Mouse (Mus musculus) adrenal gland, adult (tissue): Measurements from ENCODE around the gene Fam240a.

ENCODE experiments used
- DNase-seq, 2 experiments: peaks; one replicate each; pipeline ENCODE4 v3.0.0; 2022 to 2023; ENCODE audit warnings: low spot score in 1 of 2; ENCODE audit not compliant: inconsistent age in 2 of 2

Fam240a gene

DNA sequence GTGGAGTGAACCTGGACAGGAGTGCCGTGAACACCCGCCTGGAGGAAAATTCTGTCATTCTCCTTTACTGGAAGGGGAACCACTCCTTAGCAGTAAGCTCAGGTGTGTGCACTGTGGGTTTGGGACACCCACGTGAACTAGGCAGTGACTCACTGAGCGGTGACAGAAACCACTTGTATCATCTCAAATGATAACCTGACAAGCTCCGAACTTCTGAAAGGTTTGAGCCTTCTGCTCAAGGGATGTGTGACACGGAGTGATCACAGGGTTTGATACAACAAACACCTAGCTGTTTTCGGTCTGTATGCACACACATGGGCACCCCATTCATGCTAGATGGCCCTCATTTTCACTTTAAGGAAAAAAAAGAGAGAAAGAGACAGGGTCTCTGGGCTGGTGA is at the start of gene Fam240a:
TSS of gene Fam240a (minus strand) at position 76 of the 400 bp plus-strand sequence.
- DNase-seq, result no peak

DNA sequence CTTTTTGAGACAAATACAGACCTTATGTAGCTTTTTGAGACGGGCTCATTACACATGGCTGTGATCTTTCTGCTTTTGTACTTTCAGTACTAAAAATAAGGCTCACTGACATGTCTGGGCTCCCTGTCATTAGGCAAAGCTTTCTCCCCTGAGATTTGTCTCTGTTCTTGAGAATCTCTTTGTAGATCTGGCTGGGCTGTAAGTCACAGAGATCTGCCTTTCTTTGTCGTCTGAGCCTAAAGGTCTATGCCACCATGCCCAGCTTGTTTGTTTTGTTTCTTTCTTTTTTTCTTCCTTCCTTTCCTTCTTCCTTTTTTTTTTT is 49.2 kb upstream of the Fam240a start:
- DNase-seq, result no peak

DNA sequence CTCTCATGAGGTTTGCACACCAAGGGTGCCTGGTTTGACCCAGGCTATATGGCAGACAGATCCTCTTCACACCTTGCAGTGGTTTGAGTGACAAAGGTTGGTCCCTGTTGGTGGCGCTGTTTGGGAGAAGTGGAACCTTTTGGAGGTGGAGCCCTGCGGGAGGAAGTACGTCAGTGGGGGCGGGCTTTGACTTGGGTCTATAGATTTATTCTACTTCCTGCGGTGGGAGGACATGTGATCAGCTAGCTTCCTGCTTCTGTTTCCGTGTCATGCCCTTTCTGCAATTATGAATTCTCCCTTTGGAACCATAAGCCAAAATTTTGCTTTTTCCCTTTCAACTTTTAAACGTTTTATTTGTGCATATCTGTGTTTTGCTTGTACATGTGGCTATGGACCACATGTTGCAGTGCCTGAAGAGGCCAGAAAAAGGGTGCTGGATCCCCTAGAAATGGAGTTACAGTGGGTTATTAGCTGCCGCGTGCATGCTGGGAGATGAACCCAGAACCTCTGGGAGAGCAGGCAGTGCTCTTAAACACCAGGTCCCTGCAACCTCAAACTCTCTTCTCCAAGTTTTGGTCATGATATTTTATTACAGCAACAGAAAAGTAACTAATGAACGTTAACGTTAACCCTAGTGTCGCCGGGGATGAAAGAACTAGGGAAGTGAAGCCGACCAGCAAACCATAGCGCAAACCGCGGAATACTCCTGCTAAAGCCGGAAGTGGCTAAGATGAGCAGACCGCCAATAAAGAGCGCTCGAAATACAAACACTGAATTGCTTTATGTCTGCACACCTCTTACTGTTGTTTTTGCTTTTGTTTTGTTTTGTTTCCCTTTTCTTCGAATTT is 48.6 kb upstream of the Fam240a start:
- DNase-seq, result no peak

DNA sequence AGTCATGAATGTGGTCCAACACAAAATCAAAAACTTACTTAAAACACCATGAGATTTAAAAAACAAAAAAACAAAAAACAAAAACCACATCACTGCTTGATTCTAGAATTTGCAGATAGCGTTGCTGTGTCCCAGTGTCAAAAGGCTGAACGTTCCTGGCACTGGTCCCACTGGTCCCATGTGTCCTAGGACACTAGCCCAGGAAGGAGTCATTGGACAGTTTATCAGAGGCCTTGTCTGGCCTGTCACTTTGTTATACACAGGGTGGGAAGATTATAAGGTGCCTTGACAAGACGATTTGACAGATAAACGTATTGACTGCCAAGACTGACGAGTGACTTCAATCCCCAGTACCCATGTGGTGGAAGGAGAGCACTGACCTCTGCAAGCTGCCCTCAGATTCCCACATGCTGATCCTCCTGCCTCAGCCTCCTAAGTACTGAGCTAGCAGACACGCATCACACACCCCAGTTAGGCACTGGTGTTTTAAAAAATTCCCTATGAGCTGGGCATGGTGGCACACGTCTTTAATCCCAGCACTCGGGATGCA is 47.0 kb upstream of the Fam240a start:
- DNase-seq, result peak in 1 of 2 experiments; percentile 53

DNA sequence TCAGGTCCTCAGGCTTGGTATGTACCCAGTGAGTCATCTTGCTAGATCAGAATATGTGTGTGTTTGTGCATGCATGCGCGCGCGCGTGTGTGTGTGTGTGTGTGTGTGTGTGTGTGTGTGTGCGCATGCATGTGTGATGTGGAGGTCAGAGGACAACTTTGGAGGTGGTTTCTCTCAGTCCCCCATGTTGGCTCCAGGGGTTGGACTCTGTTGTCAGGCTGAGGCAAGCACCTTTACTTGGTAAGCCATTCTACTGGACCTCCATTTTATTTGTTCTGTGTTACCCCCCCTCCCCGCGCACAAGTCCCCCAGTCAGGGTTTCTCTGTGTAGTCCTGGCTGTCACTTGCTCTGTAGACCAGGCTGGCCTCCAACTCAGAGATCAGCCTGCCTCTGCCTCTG is 44.7 kb upstream of the Fam240a start:
- no peak for DNase-seq

DNA sequence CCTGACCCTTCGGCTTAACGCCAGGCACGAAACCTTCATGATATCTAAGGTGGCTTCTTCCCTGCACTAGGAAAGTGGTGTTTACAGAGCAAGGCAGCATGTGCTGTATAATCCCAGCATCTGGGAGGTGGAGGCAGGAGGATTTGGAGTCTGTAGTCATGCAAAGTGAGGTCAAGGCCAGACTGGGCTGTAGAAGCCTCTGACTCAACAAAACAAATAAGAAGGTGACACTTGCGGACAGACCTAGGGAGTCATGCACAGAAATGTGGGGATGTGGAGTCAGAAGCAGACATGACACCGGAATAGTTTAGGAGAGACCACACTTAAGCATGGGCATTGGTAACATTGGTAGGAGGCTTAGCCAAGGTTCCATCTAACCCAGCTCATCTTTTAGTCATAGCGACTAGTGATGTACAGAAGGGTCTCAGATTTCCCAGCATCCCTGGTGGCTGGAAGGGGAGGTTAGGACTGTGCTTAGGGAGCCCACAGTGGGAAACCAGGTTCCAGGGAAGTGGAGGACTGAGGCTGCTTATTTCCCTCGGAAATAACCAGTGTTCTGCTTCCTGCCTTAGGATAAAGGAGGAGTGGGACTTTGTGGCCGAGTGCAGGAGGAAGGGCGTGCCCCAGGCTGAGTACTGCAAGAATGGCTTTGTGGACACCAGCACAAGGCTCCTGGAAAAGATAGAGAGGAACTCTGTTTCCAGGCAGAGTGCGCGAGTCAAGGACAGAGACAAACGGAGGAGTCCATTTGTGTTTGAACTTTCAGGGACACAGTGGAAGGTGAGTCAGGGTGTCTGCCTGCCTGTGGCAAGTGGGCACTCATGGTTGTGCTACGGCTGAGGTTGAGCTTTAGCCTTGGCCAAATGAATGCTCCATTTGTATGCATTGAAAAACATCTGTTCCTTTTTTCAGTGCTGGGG is 43.8 kb upstream of the Fam240a start:
- DNase-seq, result peak; percentile 79 to 90

DNA sequence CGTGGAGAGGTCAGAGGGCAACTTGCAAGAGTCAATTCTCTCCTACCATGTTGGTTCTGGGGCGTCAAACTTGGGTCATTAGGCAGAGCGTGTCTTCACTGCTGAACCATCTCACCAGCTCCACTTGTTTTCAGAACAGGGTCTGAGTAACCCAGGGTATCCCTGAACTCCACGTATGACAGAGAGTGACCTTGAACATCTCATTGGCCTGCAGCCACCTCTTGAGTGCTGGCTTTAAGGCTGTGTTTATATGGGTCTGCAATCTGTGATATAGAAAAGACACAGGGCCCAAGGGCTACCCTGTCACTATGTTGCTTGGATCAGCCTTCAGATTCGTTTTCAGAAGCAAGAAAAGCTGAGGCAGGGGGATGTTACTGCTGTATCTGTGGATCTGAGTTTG is 43.0 kb upstream of the Fam240a start:
- peak in 1 of 2 experiments; percentile 64 for DNase-seq

DNA sequence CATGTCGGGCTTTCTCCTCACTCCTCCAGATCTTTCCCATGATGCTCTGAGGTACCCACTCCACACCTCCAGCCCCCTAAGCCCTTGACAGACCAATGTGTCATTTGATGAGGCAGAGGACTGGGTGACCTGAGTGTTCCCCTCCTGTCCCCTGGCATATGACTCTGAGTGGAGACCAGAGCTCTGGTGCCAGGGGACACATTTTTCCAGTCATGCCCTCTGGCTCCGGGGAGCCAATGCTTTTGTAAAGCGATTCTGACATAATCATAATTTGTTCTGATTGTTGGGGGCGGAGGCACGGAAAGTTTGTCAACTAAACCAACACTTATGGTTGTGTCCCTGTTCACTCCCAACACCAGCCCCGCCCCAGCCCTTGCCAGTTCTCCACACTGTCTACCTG is 39.3 kb upstream of the Fam240a start:
- no peak for DNase-seq

DNA sequence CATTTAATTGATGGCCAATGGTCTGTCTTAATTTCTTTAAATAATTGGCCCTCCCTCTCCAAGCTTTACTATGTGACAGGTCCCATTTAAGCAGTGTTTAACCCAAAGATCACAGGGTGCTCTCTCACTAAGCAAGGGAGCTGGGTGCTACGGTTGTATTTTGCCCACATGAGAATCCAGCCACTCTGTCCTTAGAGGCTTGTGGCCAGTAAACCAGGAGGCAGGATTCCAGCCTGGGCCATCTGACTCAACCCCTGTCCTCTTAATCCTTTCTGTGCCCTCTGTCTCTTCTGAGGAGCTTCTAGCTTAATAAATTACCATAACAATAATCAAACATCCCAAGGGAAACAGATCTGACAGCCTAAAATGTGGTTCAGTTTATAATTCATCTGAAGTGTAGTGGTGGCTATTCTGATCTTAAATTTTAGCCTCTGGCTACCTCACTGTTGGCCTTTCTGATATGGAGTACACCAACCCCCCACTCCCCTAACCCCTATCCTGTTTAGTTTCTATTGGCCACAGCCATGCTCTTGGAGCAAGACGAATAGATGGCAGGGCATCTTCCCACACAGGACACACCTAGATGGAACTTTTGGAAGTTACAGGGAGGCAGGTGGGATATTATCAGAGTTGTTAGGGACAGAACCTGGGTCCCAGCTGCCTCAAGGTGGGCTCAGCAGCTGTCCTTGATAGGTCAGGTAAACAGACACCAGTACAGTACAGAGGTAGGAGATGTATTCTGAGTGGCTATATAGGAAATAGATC is 38.2 kb upstream of the Fam240a start:
- peak in 1 of 2 experiments; percentile 59 for DNase-seq

DNA sequence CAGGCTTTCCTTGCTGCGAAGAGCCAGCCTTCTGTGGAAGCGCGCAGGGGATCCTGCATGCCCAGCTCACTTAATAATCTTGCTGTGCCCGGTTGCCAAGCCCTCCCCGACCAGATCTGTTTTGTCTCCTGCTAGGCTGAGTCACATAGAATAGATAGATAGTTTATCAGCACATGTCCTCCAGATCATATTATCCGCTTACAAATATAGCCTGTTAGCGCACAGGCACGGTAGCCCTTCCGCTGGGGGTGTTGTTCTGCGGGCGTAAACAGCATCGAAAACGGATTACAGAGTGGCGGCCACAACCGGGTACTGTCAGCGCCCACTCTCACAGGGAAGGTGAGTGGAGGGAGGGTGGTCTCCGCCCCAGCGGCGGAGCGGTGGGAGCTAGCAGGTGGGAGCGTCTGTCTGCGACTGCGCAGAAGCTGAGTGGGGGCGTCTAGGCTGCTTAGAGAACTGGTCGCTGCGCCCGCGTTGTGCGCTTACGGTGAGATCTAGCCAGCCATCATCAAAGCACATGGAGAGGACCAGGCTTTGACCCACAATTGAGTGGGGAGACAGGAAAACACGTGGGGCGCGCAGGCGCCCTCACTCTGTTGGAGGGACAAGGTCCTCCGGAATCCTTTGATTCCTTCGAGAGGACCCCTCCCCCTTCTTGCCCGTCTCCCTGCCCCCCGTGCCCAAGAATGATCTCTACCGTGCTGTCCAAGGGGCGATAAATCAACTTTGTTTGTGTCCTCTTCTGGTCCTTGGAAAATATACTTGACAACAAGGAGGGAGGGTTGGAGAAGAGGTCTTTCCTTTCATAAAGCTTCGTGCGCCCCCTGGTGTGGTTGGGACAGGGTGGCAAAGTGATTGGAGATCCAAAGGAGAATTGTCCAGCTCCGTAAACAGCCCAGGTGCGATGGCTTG is 37.1 kb upstream of the Fam240a start:
- DNase-seq, result peak; percentile 83 to 94

DNA sequence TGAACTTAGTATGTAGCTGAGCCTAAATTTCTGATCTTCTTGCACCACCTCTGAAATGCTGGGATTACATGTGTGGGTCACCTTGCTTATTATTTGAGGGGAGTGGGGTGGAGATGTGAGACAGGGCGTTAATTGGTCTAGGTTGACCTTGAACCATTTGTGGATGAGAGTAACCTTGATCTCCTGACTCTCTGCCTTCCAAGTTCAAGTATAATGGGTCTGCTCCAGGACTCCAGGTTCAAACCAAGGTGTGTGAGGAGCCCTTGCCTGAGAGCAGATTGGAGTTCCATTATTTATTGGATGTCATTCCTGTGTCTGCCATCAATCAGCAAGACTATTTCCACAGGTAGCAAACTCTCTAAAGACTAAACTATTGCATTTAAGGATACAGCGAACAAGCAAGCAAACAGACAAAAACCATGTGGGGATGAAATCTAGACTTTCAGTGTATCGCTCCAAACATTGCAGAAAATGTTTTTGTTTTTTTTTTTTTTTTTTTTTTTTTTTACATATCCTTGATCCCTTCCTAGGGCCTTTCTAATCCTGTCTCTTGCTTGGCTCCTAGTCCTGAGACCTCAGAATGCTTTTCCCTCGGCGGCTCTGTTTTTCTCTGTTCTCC is 36.4 kb upstream of the Fam240a start:
- peak in 1 of 2 experiments; percentile 47 for DNase-seq

DNA sequence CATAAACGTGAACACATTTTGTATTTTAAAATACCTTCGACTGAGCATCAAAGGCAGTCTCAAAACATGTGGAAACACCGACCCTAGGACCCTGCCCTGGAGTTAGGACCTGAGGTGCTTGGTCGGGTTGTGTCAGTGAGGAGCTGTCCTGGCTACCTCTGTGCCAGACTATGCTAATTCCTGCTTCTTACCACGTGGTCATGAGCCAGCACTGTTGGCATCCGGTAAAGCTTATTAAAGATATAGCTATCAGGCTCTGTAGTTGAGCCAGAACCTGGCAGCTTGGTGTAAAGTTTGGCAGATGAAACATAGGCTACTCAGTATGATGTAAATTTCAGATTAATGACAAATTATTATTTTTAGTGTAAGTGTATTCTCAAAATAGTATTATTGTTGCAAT is 35.7 kb upstream of the Fam240a start:
- no peak for DNase-seq

DNA sequence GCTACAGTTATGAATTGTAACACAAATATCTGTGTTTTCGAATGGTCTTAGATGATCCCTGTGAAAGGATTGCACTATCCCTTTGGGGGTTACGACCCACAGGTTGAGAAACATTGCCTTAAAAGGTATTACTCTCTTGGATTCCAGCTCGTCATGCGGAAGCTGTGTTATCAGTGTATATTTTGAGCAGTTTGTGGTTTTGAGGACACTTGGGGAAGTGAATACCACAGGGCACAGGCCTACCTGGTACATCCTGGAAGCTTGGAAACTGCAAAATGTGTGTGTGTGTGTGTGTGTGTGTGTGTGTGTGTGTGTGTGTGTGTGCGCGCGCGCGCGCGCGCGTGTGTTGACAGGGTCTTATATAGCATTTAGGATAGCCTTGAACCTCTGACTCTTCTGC is 35.2 kb upstream of the Fam240a start:
- DNase-seq, result no peak

DNA sequence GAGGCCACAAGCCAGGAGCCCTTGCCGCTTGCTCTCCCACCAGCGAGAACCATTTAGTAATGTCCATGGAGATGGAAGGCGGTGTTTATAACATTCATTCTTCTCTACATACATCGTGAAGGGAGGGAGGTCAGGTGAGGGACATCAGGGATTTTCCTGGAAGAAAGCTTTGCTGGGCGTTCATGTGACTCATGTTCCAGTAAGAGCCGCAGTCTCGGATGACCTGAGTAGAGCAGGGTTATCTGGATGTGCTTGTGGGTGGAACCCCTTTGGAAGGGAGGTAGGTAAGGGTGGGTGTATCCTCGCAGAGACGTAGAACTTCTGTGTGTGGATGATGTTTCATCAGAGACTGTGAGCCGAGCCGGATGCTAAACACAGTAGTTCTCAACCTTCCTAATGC is 34.7 kb upstream of the Fam240a start, which contains the start of gene Lrrc2:
TSS of gene Lrrc2 (plus strand) at position 149 of the 400 bp plus-strand sequence.
- no peak for DNase-seq

DNA sequence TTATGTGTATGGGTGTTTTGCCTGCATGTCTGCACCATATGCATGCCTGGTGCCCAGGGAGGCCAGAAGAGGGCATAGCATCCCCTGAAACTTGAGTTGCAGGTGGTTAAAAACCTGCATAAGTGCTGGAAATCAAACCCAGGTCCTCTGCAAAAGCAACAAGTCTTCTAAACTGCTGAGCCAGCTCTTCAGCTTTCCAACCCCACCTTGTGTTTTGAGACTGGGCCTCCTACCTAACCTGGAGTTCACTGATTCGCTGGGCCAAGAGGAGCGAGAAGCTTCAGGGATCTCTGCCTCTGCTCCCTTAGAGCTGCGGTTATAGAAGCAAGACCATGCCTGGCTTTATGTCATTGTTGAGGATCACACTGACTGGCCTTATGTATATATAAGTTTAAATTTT is 33.4 kb upstream of the Fam240a start:
- DNase-seq, result no peak

DNA sequence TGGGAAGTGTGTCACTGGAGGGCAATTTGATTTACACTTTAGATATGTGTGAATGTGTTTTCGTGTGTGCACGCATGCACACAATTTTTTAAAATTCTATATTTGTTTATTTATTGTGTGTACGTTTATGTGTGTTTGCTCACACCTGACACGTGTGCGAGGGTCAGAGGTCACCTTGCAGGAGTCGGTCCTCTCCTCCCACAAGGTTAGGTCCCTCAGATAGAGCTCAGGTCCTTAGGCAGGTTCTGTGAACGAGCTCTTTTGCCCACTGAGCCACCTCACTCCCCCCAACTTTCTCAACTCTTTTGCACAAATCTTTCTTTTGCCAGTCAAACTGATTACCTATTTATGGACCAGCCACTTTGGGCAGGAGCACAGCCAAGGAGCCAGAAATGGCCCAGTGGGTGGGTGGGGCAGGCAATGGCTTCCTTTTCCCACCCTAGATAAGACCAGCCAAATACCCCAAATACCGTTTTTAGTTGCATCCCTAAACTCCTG is 32.2 kb upstream of the Fam240a start:
- DNase-seq, result no peak

DNA sequence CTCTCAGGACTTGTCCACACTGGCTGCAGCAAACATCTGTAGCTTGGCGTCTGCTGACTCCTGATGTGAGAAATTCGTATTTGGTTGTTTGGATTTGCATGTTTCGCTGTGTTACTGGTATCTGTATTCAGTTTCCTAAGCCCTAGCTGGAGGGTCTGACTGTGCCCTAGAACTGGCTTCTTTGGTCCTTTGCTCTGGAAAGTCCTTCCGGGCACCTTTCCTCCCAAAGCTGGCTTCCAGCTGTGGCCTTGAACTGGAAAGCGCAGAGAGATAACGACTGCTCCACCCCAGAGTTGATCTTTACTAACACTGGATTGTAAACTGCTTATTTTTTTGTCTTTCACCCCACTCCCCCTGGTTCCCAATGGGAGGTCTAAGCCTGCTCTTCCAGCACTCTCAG is 31.2 kb upstream of the Fam240a start:
- DNase-seq, result peak in 1 of 2 experiments; percentile 58

DNA sequence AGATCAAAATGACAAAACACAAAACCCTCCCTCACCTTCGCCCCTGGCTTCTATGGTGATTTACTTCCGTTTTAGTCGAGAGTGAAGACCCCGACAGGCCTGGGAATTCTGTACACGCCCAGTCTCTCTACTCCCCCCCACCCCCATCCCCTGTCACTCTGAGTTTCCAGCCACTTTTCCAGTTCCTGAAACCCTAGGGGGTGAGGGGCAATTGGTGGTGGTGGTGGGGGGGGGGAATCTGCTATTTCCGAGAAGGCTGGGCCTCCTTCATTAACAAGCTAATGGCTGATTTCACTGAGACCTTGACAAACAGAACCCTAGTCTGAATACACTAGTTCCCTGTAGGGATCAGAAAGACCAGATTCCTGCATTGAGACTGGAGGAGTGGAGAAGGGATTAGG is 30.6 kb upstream of the Fam240a start:
- no peak for DNase-seq

DNA sequence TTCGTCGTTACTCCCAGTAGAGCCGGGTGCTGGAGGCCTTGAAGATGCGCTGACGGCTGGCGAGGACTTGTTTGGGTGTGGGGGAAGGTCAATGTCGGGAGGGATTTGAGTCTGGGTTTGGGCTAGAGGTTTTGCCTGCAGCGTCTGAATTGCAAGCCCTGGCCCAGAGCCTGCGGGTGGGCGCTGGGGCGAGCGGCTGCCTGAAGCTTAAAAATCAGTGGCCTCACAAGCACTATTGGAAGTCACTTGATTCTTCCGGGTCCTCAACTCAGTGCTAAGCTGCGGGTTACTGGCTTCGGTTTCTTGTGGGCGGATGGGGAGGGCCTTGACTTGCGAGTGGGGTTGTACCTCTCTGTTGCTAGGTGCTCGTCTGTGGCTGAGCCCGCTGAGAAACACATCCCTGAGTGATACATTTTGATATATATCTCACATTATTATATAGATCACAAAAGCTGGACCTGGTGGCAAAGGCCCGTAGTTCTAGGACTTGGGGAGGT is 29.9 kb upstream of the Fam240a start:
- peak in 1 of 2 experiments; percentile 63 for DNase-seq
